ENCODE assay signal across 10 mouse cellular contexts in the genomic region with DNA sequence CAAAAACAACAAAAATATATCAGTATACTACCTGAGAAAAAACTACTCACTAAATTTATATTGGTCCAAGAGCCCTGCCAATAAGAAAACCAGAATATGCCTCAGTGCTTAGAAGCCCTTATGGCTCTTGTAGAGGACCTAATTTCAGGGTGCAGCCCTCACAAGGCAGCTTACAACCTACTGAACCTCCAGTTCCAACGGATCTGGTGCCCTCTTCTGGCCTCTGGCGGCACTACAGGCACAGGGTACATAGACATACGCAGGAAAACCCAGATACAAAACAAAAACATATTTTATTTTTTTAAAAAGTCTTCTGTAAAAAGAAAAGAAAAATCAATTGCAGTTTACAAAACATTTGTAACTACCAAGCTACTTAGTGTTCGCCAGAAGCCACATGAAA.
DNase-seq lines count a peak whose midpoint lies in the region; ATAC-seq and TF ChIP-seq lines count a peak whose summit lies in the region.
"Had no signal": no experiment of that assay in that cellular context is flagged by ENCODE, and none has a peak within 500 bp of the region (broad histone marks: within the 10 kb centered on the region; RNA-seq: fewer than 3 reads in every experiment).

No protein-coding gene starts in this region.

- DNase-seq in CD4-positive helper T cell, adult 2 months (ENCODE audit: low read depth, low spot score) = peak; percentile 39
- DNase-seq in MEL-GATA-1-ER (ENCODE audit: extremely low read depth, low read depth) = peak; percentile 57
- peak; percentile 48 for DNase-seq in embryo, embryonic 11 days
- DNase-seq in kidney, postnatal 4 days = peak; percentile 68 to 73
- DNase-seq in retina, postnatal 7 days (ENCODE audit: low read depth, low spot score) = peak; percentile 5
- no peak for DNase-seq in urinary bladder, postnatal 10 days (ENCODE audit: low spot score)

- no peaks in the 10 kb centered on the region for H3K4me1 ChIP-seq in intestine, postnatal 0 days (replicated peaks; ENCODE audit: control insufficient read depth, insufficient read depth, low read length)
- no peaks in the 10 kb centered on the region for H3K4me1 ChIP-seq in intestine, embryonic 16.5 days (ENCODE audit: control insufficient read depth, insufficient read depth, low read length)
- H3K4me1 ChIP-seq: heart, embryonic 15.5 days; neural tube, embryonic 12.5 days had no signal

- H3K27me3 ChIP-seq in intestine, postnatal 0 days (replicated peaks; ENCODE audit: control insufficient read depth, insufficient read depth, low read length) = no peaks in the 10 kb centered on the region
- no peaks in the 10 kb centered on the region for H3K27me3 ChIP-seq in intestine, embryonic 16.5 days (replicated peaks; ENCODE audit: control insufficient read depth, insufficient read depth, low read length)
- H3K27me3 ChIP-seq: heart, embryonic 15.5 days; neural tube, embryonic 12.5 days had no signal

- ATAC-seq in intestine, postnatal 0 days = no peak
- ATAC-seq in intestine, embryonic 16.5 days = no peak

- TF ChIP-seq CTCF in intestine, postnatal 0 days (IDR thresholded peaks at IDR 0.05; ENCODE audit: low read depth) = peak; percentile 75

- 33% methylated on average over 4 of the region's 4 CpGs for WGBS in intestine, postnatal 0 days
- 37% methylated on average over 4 of the region's 4 CpGs for WGBS in intestine, embryonic 16.5 days

- no peaks in the 10 kb centered on the region for H3K9me3 ChIP-seq in intestine, postnatal 0 days (ENCODE audit: control insufficient read depth)
- H3K9me3 ChIP-seq in intestine, embryonic 16.5 days (ENCODE audit: control insufficient read depth, low read length) = no peaks in the 10 kb centered on the region
- H3K9me3 ChIP-seq: heart, embryonic 15.5 days; neural tube, embryonic 12.5 days had no signal

- no peak overlapping the region for H3K9ac ChIP-seq in intestine, postnatal 0 days (ENCODE audit: low read depth, low read length)
- no peak overlapping the region for H3K9ac ChIP-seq in intestine, embryonic 16.5 days (ENCODE audit: low read depth, low read length)
- H3K9ac ChIP-seq: heart, embryonic 15.5 days; neural tube, embryonic 12.5 days had no signal

- no peaks in the 10 kb centered on the region for H3K36me3 ChIP-seq in intestine, postnatal 0 days (ENCODE audit: control insufficient read depth, insufficient read depth)
- H3K36me3 ChIP-seq in intestine, embryonic 16.5 days (ENCODE audit: control insufficient read depth, insufficient read depth, low read length) = no peaks in the 10 kb centered on the region
- H3K36me3 ChIP-seq: heart, embryonic 15.5 days; neural tube, embryonic 12.5 days had no signal

- no peak overlapping the region for H3K4me2 ChIP-seq in intestine, postnatal 0 days (replicated peaks; ENCODE audit: low read depth)
- no peak overlapping the region for H3K4me2 ChIP-seq in intestine, embryonic 16.5 days (ENCODE audit: low read depth, low read length)
- H3K4me2 ChIP-seq: heart, embryonic 15.5 days; neural tube, embryonic 12.5 days had no signal

- no peak overlapping the region for H3K4me3 ChIP-seq in intestine, postnatal 0 days (ENCODE audit: low read depth, low read length)
- no peak overlapping the region for H3K4me3 ChIP-seq in intestine, embryonic 16.5 days (ENCODE audit: low read length)
- H3K4me3 ChIP-seq: heart, embryonic 15.5 days; neural tube, embryonic 12.5 days had no signal

- H3K27ac ChIP-seq in intestine, postnatal 0 days (ENCODE audit: low read depth, low read length) = no peak overlapping the region
- H3K27ac ChIP-seq in intestine, embryonic 16.5 days (ENCODE audit: low read length) = no peak overlapping the region
- H3K27ac ChIP-seq: heart, embryonic 15.5 days; neural tube, embryonic 12.5 days had no signal
